Mouse (Mus musculus): ENCODE results near the gene Scmh1. TPM values are rescaled to one million over a fixed set of nuclear protein-coding genes. Genes with fewer than 3 reads are reported as not detected.

Gene Scmh1
- polyA plus RNA-seq, 1 experiment from 2014 or later, result 39.8 TPM

- POLR2A ChIA-PET, result interaction anchor here (0.6 to 1.0 kb wide), 2 partner anchors 24 to 230 kb away, joined by 5 to 7 read pairs; no protein-coding TSS in a partner anchor
- no peaks in the 10 kb centered on the region for H3K27me3 ChIP-seq
- TF ChIP-seq CTCF (IDR thresholded peaks at IDR 0.05), result no peak
- DNase-seq (ENCODE audit: low read depth, low spot score) (no peak), ATAC-seq (no peak)
- CTCF ChIA-PET, result interaction anchor here (1.1 to 2.5 kb wide), 4 partner anchors 9 to 23 kb away, joined by 3 to 5 read pairs (median 4); no protein-coding TSS in a partner anchor
- in situ Hi-C loops (cut with MboI; ENCODE audit: low pct_unique_long_range_greater_than_20kb), result no loop called here
Measured at GRCm38 (mm10) chr4:120404247-120404646, 834 bp upstream of the Scmh1 start.

DNA sequence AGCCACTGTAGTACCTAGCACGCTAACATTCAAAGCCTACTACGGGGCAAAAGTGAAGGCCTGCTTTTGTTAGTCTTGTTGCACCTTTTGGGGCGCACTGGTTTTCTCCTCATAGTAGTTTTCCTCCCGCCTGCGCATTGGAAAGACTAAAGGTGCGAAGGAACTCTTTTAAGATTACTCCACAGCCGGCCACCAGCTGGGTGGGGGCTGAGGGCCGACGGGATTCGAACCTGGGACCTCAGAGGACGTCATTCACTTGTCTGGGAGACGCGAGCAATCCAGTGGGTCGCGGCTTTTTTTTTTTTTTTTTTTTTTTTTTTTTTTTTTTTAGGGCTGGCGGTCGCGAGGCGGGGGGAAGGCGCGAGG, 320 bp upstream of the Scmh1 start:
- no peak for ATAC-seq
- H3K27me3 ChIP-seq, result no peaks in the 10 kb centered on the region
- DNase-seq (ENCODE audit: low read depth, low spot score), result no peak
- TF ChIP-seq CTCF (IDR thresholded peaks at IDR 0.05), result no peak
- POLR2A ChIA-PET, result interaction anchor here (0.6 to 1.0 kb wide), 2 partner anchors 25 to 231 kb away, joined by 5 to 7 read pairs; no protein-coding TSS in a partner anchor
- in situ Hi-C loops (cut with MboI; ENCODE audit: low pct_unique_long_range_greater_than_20kb), result no loop called here
- CTCF ChIA-PET, result interaction anchor here (1.1 to 2.5 kb wide), 4 partner anchors 10 to 23 kb away, joined by 3 to 5 read pairs (median 4); no protein-coding TSS in a partner anchor

DNA sequence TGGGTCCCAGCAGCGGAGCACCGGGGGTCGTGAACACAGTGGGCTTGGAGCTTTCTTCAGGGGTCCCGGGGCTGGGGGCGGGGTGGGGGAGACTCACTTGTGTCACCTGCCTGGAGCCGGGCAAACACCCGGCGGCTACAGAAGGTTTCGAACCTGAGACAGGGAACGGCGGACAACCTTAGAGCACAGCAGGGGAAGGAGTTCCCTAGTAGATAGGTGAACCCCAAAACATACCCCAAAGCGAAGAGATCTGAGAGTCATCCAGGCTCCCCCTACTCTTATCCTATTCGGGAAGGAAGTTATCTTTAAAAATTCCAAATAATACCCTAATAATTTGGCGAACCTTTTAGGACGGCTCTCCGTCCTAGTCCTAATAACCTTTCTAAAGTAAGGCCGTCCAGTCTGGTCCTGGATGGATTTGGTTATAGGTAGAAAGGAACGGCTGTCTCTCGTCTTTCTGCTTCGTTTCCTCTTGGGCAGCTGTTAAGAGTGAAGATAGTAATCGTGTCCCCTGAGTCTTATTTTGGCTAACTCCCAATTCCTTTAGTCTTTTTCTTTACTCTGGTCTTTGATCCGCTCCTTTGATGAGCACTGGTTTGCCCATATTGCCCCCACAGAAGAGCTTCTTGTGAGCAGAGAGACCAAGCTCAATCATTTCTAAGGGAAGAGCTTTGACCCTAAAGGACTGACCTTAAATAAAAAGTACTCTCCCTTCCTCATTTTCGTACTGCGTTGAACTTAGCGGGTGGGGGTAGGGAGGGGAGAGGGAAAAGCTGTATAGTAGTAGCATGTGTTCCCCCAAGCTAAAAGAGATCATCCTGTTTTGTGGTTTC, 941 bp downstream of the Scmh1 start:
- in situ Hi-C loops (cut with MboI; ENCODE audit: low pct_unique_long_range_greater_than_20kb), result no loop called here
- H3K27me3 ChIP-seq, result no peaks in the 10 kb centered on the region
- CTCF ChIA-PET, result interaction anchor here (2.5 kb wide), 1 partner anchor 11 kb away, joined by 5 read pairs; no protein-coding TSS in a partner anchor

DNA sequence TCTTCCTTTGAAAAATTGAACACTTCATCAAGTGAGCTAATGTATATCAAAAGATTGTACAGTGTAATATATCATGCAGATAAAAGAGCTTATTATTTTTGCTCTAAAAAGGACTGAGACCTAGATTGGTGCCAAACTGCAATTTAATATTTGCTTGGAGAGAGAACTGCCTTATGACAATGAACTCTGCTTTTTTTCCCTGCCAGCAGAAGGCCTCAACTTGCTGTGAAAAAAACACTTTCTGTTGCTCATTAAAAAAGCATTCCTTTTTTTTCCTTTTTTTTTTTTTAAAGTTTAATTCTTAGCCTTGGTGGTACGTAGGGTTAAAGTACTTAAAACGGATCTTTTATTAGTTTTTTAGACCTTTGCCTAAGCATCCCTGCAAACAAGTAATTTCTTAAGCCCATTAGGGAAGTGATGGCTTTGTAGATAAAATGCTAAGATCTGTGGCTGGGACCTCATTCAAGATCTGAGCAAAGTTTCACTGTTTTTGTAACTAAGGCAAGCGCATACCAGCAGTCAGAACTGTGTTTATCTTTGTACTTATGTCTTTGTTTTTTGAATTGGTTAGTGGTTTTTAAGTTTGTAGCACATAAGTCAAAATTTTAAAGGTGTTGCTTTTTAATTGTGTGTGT, 1.7 kb downstream of the Scmh1 start:
- no peak for TF ChIP-seq CTCF (IDR thresholded peaks at IDR 0.05)
- POLR2A ChIA-PET, result no interaction called here
- CTCF ChIA-PET, result interaction anchor here (2.5 kb wide), 1 partner anchor 12 kb away, joined by 5 read pairs; no protein-coding TSS in a partner anchor

More for the DNA sequence above, 941 bp downstream of the Scmh1 start:
- POLR2A ChIA-PET, result no interaction called here
- TF ChIP-seq CTCF (IDR thresholded peaks at IDR 0.05), result no peak
- no peak for DNase-seq (ENCODE audit: low read depth, low spot score)
- no peak for ATAC-seq

DNA sequence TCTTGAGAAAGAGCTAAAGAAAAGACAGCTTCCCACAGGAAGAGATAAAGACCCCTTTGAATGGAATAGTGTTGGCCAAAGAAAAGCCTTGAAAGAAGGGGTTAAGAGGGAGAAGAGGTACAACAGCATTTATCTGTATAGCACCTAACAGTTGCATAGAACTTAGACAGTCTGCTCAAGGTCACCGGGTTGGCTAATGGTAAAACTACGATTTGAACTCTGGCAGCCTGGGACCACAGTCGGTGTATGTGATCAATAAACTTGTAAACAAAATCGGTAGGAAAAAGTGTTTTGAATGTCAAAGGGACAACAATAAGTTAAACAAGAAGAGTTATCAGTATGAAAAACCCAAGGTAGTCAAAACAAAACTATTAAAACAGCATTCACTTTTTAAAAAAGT, 13.0 kb downstream of the Scmh1 start:
- in situ Hi-C loops (cut with MboI; ENCODE audit: low pct_unique_long_range_greater_than_20kb), result no loop called here
- TF ChIP-seq CTCF (IDR thresholded peaks at IDR 0.05), result no peak
- H3K27me3 ChIP-seq, result no peaks in the 10 kb centered on the region
- POLR2A ChIA-PET, result no interaction called here
- ATAC-seq (no peak), DNase-seq (ENCODE audit: low read depth, low spot score) (no peak)
- CTCF ChIA-PET, result no interaction called here

More for the DNA sequence above, 1.7 kb downstream of the Scmh1 start:
- DNase-seq (ENCODE audit: low read depth, low spot score) (no peak), ATAC-seq (no peak)
- H3K27me3 ChIP-seq, result no peaks in the 10 kb centered on the region
- in situ Hi-C loops (cut with MboI; ENCODE audit: low pct_unique_long_range_greater_than_20kb), result no loop called here

DNA sequence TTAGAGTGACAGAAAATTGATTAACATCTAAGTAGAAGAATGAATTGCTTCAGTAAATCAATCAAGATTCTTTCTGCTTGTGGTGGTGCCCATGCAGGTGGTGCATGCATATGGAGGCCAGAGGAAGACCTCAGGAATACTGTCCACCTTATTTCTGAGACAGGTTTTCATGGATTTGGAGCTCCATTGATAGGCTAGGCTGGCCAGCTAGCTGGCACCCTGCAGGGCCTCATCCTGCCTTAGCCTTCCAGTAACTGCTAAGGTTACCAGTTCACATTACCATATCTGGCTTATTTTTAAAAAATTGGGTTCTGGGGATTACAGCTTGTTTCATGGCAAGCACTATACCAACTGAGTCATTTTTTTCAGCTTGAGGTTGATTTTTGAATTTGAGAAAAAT, 15.1 kb downstream of the Scmh1 start:
- DNase-seq (ENCODE audit: low read depth, low spot score), result no peak
- POLR2A ChIA-PET, result no interaction called here
- H3K27me3 ChIP-seq, result no peaks in the 10 kb centered on the region
- CTCF ChIA-PET, result interaction anchor here (1.4 kb wide), 2 partner anchors 15 to 31 kb away, joined by 4 to 5 read pairs; partner anchors contain the start of gene Scmh1
- no peak for TF ChIP-seq CTCF (IDR thresholded peaks at IDR 0.05)
- in situ Hi-C loops (cut with MboI; ENCODE audit: low pct_unique_long_range_greater_than_20kb), result no loop called here
- ATAC-seq, result no peak

DNA sequence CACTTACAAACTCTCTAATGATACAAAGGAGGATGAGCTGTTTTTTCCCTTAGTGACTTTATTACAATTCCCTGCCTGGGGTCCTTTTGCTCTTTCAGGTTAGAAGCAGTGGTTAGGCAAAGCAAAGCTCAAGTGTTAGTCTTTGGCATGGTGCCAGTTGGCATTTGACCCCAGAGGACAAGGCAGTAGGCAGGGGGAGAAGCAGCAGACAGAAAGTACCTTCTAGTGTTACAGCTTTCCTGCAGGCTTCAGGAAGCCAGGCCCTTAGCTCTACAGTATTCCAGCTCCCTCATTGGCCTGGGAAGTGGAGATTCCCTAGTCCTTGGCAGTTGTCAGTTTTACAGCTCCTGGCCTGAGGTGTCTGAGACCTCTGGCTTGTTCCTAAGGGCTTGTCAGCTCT, 15.6 kb downstream of the Scmh1 start:
- no peak for DNase-seq (ENCODE audit: low read depth, low spot score)
- POLR2A ChIA-PET, result no interaction called here
- H3K27me3 ChIP-seq, result no peaks in the 10 kb centered on the region
- CTCF ChIA-PET, result interaction anchor here (1.4 kb wide), 2 partner anchors 16 to 31 kb away, joined by 4 to 5 read pairs; partner anchors contain the start of gene Scmh1
- in situ Hi-C loops (cut with MboI; ENCODE audit: low pct_unique_long_range_greater_than_20kb), result no loop called here
- no peak for TF ChIP-seq CTCF (IDR thresholded peaks at IDR 0.05)
- no peak for ATAC-seq

DNA sequence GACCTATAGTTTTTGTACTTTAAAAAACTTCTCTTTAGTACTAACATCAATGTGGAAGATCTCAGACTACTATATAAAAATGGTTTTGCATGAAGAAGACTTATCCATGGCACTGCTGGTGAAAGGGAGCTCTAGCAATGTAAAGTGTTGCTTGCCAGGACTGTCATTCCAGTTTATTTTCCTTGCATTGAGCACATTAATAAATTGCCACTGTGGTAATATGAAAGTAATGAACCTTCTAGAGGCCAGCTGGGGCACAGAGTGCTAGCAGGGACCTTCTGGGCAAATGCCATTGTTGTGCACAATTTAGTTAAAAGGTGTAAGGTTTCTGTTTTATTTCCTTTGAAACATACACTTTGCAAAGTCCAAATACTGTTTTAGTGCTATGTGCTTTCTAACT, 25.5 kb downstream of the Scmh1 start:
- CTCF ChIA-PET, result interaction anchor here (0.7 to 1.2 kb wide), 2 partner anchors 12 kb away, joined by 3 read pairs; no protein-coding TSS in a partner anchor
- ATAC-seq (no peak), DNase-seq (ENCODE audit: low read depth, low spot score) (no peak)
- TF ChIP-seq CTCF (IDR thresholded peaks at IDR 0.05), result no peak
- POLR2A ChIA-PET, result interaction anchor here (1.2 kb wide), 1 partner anchor 12 kb away, joined by 3 read pairs; no protein-coding TSS in a partner anchor
- no peaks in the 10 kb centered on the region for H3K27me3 ChIP-seq
- in situ Hi-C loops (cut with MboI; ENCODE audit: low pct_unique_long_range_greater_than_20kb), result no loop called here

- in situ Hi-C loops (cut with MboI; ENCODE audit: low pct_unique_long_range_greater_than_20kb), result no loop called here
- TF ChIP-seq CTCF (IDR thresholded peaks at IDR 0.05), result no peak
- no peaks in the 10 kb centered on the region for H3K27me3 ChIP-seq
- CTCF ChIA-PET, result interaction anchor here (1.1 kb wide), 1 partner anchor 10 kb away, joined by 4 read pairs; no protein-coding TSS in a partner anchor
- POLR2A ChIA-PET, result no interaction called here
- DNase-seq (ENCODE audit: low read depth, low spot score) (no peak), ATAC-seq (no peak)
Measured at GRCm38 (mm10) chr4:120432599-120433373, 27.7 kb downstream of the Scmh1 start.

DNA sequence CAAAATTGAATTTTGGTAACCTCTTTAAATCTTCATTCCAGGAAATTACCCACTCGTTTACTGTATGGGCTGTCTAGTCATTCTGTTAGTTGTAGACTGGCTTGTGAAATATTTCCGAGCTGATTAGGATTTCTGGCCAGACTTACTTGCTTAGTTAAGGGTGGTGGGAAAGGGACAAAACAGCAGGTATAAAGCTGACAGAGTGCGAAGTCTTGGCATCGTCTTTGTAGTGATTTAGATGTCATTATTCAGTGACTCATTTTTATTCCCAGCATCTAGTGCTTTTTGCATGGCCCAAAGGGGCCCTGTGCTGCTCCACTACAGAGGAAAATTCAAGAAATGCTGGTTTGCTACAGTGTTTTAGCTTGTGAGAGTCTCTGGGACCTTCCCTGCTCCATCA, 56.7 kb downstream of the Scmh1 start:
- ATAC-seq (peak; percentile 51), DNase-seq (ENCODE audit: low read depth, low spot score) (peak; percentile 41)
- no peaks in the 10 kb centered on the region for H3K27me3 ChIP-seq
- in situ Hi-C loops (cut with MboI; ENCODE audit: low pct_unique_long_range_greater_than_20kb), result no loop called here
- CTCF ChIA-PET, result interaction anchor here (1.2 to 1.7 kb wide), 2 partner anchors 11 to 24 kb away, joined by 3 to 5 read pairs; no protein-coding TSS in a partner anchor
- no peak for TF ChIP-seq CTCF (IDR thresholded peaks at IDR 0.05)
- POLR2A ChIA-PET, result no interaction called here

Data from Patski (cell line).